Mouse (Mus musculus) Patski (cell line): ENCODE data around the gene Gm13420. TPM values are rescaled to one million over a fixed set of nuclear protein-coding genes. Genes with fewer than 3 reads are reported as not detected.

Source experiments
- ATAC-seq: fragments of 100-300 bp; one replicate; pipeline ENCODE4 v1.8.0; 2021
- CTCF ChIA-PET: fragments of 350-600 bp; sonication (Branson Sonifier 250); formaldehyde crosslinking; loops from one replicate; lab custom pipeline; 2022; ENCODE audit warnings: inconsistent platforms; lab: Charles Lee
- POLR2A ChIA-PET: fragments of 350-600 bp; sonication (Branson Sonifier 250); formaldehyde crosslinking; loops from one replicate; lab custom pipeline; 2022; ENCODE audit warnings: antibody characterized with exemption, inconsistent platforms; lab: Charles Lee
- DNase-seq: peaks from one replicate; pipeline ENCODE4 v3.0.0-alpha.2; 2011; ENCODE audit warnings: low read depth, low spot score
- H3K27me3 ChIP-seq: fragments of 371-371 bp; one replicate; pipeline ENCODE4 v1.5.1; 2021
- CTCF ChIP-seq: fragments of 100-300 bp; IDR thresholded peaks from one replicate; pipeline ENCODE4 v1.5.1; 2021
- in situ Hi-C: fragments of 300-500 bp; cut with MboI; formaldehyde crosslinking; loops from 3 replicates; pipeline ENCODE4 v1.11.1; 2018; ENCODE audit warnings: low pct_unique_long_range_greater_than_20kb, mixed read lengths
- polyA plus RNA-seq: library from polyadenylated mRNA; unstranded; gene quantifications from one replicate; pipeline ENCODE4 v1.2.3, GENCODE M21; 2021

Gene Gm13420
- polyA plus RNA-seq, 1 experiment from 2014 or later: 0.49 TPM

- CTCF ChIA-PET: interaction anchor here (0.8 to 1.6 kb wide), 2 partner anchors 12 to 37 kb away, joined by 3 to 6 read pairs; no protein-coding TSS in a partner anchor
- ATAC-seq: no peak
- TF ChIP-seq CTCF: no peak
Observed at GRCm38 (mm10) chr2:29768901-29769300, 17.4 kb upstream of the Gm13420 start.

GRCm38 (mm10) chr2:29767976-29768709 lies 16.7 kb upstream of the Gm13420 start:
- ATAC-seq (no peak), DNase-seq (no peak)
- ChIA-PET POLR2A (interaction anchor here (0.6 to 1.5 kb wide), 3 partner anchors 16 to 49 kb away, joined by 3 read pairs; no protein-coding TSS in a partner anchor), CTCF (interaction anchor here (1.6 kb wide), 1 partner anchor 38 kb away, joined by 6 read pairs; no protein-coding TSS in a partner anchor)
- H3K27me3 ChIP-seq: no peaks in the 10 kb centered on the region
- in situ Hi-C loops: loop anchor here (5.0 kb wide), 1 partner anchor 49 kb away; no protein-coding TSS in a partner anchor
- no peak for TF ChIP-seq CTCF

More at GRCm38 (mm10) chr2:29768901-29769300, 17.4 kb upstream of the Gm13420 start:
- POLR2A ChIA-PET: interaction anchor here (1.0 to 1.5 kb wide), 2 partner anchors 16 to 49 kb away, joined by 3 read pairs; no protein-coding TSS in a partner anchor
- no peak for DNase-seq
- no peaks in the 10 kb centered on the region for H3K27me3 ChIP-seq
- in situ Hi-C loops: loop anchor here (5.0 kb wide), 1 partner anchor 48 kb away; no protein-coding TSS in a partner anchor

GRCm38 (mm10) chr2:29764831-29765230 lies 13.3 kb upstream of the Gm13420 start:
- DNase-seq (no peak), ATAC-seq (peak; percentile 57)
- H3K27me3 ChIP-seq: peaks cover 8% of the 10 kb centered on the region
- ChIA-PET CTCF (interaction anchor here (0.8 to 1.9 kb wide), 12 partner anchors 13 to 170 kb away, joined by 3 to 17 read pairs (median 4); partner anchors contain the start of genes Gm13420, Slc27a4 and Urm1), POLR2A (interaction anchor here (1.0 kb wide), 1 partner anchor 38 kb away, joined by 3 read pairs; the partner anchor contains the start of gene Slc27a4)
- TF ChIP-seq CTCF: peak; percentile 91
- in situ Hi-C loops: loop anchor here (5.0 kb wide), 1 partner anchor 52 kb away; no protein-coding TSS in a partner anchor

- POLR2A ChIA-PET: no interaction called here
- TF ChIP-seq CTCF: no peak
- no peaks in the 10 kb centered on the region for H3K27me3 ChIP-seq
- CTCF ChIA-PET: interaction anchor here (1.1 kb wide), 1 partner anchor 19 kb away, joined by 3 read pairs; no protein-coding TSS in a partner anchor
- ATAC-seq (no peak), DNase-seq (no peak)
- in situ Hi-C loops: no loop called here
Observed at GRCm38 (mm10) chr2:29755693-29756092, 4.2 kb upstream of the Gm13420 start.

- TF ChIP-seq CTCF: no peak
- DNase-seq: no peak
- H3K27me3 ChIP-seq: no peaks in the 10 kb centered on the region
- CTCF ChIA-PET: interaction anchor here (1.4 kb wide), 1 partner anchor 12 kb away, joined by 9 read pairs; no protein-coding TSS in a partner anchor
- in situ Hi-C loops: no loop called here
- ATAC-seq: no peak
- POLR2A ChIA-PET: no interaction called here
Observed at GRCm38 (mm10) chr2:29752397-29752796, 912 bp upstream of the Gm13420 start.

GRCm38 (mm10) chr2:29748499-29748898 lies 3.0 kb downstream of the Gm13420 start:
- H3K27me3 ChIP-seq: no peaks in the 10 kb centered on the region
- ATAC-seq (no peak), DNase-seq (no peak)
- ChIA-PET CTCF (interaction anchor here (0.7 kb wide), 1 partner anchor 21 kb away, joined by 3 read pairs; no protein-coding TSS in a partner anchor), POLR2A (no interaction called here)
- in situ Hi-C loops: no loop called here
- TF ChIP-seq CTCF: no peak

- no peak for ATAC-seq
- in situ Hi-C loops: no loop called here
Observed at GRCm38 (mm10) chr2:29747852-29748251, 3.6 kb downstream of the Gm13420 start.

GRCm38 (mm10) chr2:29747188-29747782 lies 4.2 kb downstream of the Gm13420 start:
- DNase-seq: no peak
- no peak for TF ChIP-seq CTCF
- POLR2A ChIA-PET: interaction anchor here (0.7 kb wide), 1 partner anchor 35 kb away, joined by 3 read pairs; no protein-coding TSS in a partner anchor
- ATAC-seq: no peak
- CTCF ChIA-PET: interaction anchor here (0.6 kb wide), 1 partner anchor 1809 kb away, joined by 3 read pairs; no protein-coding TSS in a partner anchor
- H3K27me3 ChIP-seq: no peaks in the 10 kb centered on the region
- in situ Hi-C loops: no loop called here

More at GRCm38 (mm10) chr2:29747852-29748251, 3.6 kb downstream of the Gm13420 start:
- no peak for TF ChIP-seq CTCF
- H3K27me3 ChIP-seq: no peaks in the 10 kb centered on the region
- ChIA-PET CTCF (interaction anchor here (0.6 kb wide), 1 partner anchor 1809 kb away, joined by 3 read pairs; no protein-coding TSS in a partner anchor), POLR2A (interaction anchor here (0.7 kb wide), 1 partner anchor 36 kb away, joined by 3 read pairs; no protein-coding TSS in a partner anchor)
- DNase-seq: no peak

- ChIA-PET POLR2A (interaction anchor here (0.6 kb wide), 1 partner anchor 184 kb away, joined by 4 read pairs; no protein-coding TSS in a partner anchor), CTCF (no interaction called here)
- in situ Hi-C loops: no loop called here
- ATAC-seq (no peak), DNase-seq (no peak)
- no peak for TF ChIP-seq CTCF
- H3K27me3 ChIP-seq: no peaks in the 10 kb centered on the region
Observed at GRCm38 (mm10) chr2:29744256-29744655, 7.2 kb downstream of the Gm13420 start.

- POLR2A ChIA-PET: no interaction called here
- H3K27me3 ChIP-seq: no peaks in the 10 kb centered on the region
- ATAC-seq (no peak), DNase-seq (no peak)
- in situ Hi-C loops: no loop called here
- no peak for TF ChIP-seq CTCF
- CTCF ChIA-PET: no interaction called here
Observed at GRCm38 (mm10) chr2:29741207-29741606, 10.3 kb downstream of the Gm13420 start.
